Mouse (Mus musculus) kidney, postnatal 25 days (tissue): Measurements from ENCODE around the gene Slc22a23.
A peak's percentile ranks its signal among the peaks of the same experiment; 100 is the strongest.

ENCODE experiments used
- DNase-seq, 2 experiments: peaks; one replicate each; pipeline ENCODE4 v3.0.0; 2021; ENCODE audit warnings: mixed read lengths in 2 of 2

The Slc22a23 gene

DNA sequence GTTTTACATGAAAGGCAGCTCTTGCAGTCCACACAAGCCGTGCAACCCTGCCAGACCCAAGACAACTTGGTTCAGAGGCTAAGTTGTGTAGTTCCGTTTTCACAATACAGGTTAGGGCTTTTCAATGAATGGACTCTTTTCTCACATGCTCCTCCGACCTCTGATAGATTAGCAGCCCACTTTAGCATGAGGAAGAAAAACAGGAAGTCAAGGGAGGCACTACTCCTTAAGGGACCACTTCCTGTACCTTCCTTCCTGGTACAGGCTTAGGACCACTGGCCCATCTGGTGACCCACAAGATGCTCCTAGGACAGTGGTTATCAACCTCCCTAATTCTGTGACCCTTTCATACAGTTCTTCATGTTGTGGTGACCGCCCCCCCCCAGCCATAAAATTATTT, 116.1 kb downstream of the Slc22a23 start:
- no peak for DNase-seq

GRCm38 (mm10) chr13:34227720-34228661, 117.0 kb downstream of the Slc22a23 start:
- DNase-seq: no peak

GRCm38 (mm10) chr13:34226940-34227339, 118.0 kb downstream of the Slc22a23 start:
- no peak for DNase-seq

- peak; percentile 86 to 89 for DNase-seq
These were observed 122.0 kb downstream of the Slc22a23 start for GRCm38 (mm10) chr13:34222985-34223384.

DNA sequence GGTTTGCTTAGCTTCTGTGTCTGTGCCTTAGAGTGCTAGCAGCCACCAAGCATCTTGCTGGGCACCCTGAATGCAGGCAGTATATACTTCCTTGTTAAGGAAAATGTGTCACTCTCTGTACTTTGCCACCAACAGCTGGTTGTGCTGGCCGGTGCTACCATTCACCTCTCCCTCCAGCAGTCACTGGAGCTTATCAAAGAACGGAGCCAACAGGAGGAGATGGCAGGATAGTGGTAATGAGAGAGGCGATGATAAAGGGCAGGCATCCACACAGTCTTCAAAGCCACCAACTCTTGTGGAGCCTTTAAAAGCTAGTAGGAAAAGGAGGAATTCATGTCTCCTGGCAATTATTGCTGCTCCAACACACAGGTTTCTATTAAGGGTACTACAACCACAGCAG, 125.3 kb downstream of the Slc22a23 start:
- DNase-seq: no peak

DNA sequence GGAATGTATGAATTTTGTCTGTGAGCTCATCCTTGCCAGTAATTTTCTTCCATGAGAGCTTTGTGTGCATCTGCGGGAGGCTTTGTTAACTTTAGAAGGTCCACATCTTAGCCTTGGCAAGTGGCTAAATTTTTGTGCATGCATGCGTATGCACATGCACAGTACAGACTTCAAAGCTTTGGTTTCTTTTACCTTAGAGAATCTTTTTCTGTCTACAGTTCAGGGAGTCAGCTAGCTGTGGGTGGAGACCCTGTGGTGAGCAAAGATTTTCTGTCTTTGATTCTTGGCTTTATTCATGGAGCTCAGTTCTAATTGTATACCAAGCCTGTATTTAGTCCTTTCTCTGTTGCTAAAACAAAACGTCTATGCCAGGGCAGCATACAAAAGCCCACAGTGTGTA, 126.2 kb downstream of the Slc22a23 start:
- DNase-seq: no peak

GRCm38 (mm10) chr13:34214855-34215254, 130.1 kb downstream of the Slc22a23 start:
- DNase-seq: no peak

DNA sequence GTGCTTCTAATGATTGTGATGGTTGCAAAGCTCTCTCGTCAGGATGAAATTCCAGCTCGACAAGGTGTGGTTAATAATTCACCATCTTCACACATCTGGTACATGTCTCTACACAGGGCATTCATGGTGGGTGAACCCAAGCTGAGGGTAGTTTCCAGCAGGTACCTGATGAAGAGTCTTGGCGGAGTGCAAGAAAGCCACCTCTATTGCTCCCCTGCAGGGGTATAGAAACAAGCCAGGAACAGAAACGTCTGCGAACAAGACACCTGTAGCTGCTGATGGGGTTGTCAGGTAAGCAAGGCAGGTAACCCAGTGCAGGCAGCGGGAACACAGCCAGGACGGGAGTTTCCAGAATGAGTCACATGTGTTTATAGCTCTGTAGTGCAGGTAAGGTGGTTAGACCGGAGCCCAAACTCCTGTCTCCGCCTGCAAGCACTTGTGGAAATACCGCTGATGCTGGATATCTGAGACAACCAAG, 132.2 kb downstream of the Slc22a23 start:
- peak; percentile 77 to 87 for DNase-seq

- DNase-seq: no peak
These were observed 133.7 kb downstream of the Slc22a23 start for GRCm38 (mm10) chr13:34211261-34211775.

GRCm38 (mm10) chr13:34207714-34208470, 137.1 kb downstream of the Slc22a23 start:
- DNase-seq: no peak

DNA sequence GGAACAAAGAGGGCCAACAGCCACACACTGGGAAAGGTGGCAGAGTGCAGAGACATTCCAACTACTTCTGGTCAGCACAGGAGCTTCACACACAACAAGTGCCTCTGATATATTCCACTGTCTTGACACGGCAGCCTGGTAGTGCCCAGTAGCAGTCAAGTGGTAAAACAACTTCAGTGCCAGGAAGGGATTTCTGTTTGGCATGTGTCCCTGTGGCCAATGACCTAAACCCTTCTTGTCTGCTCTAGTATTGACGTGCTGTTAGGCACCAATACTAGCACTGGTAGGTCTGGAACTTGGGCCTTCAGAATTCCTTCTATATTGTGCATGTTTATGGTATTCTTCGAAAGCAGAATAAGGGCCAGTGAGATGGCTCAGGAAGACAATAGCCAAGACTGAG, 139.8 kb downstream of the Slc22a23 start:
- peak in 1 of 2 experiments; percentile 23 for DNase-seq

GRCm38 (mm10) chr13:34195676-34196075, 149.3 kb downstream of the Slc22a23 start:
- DNase-seq: no peak

DNA sequence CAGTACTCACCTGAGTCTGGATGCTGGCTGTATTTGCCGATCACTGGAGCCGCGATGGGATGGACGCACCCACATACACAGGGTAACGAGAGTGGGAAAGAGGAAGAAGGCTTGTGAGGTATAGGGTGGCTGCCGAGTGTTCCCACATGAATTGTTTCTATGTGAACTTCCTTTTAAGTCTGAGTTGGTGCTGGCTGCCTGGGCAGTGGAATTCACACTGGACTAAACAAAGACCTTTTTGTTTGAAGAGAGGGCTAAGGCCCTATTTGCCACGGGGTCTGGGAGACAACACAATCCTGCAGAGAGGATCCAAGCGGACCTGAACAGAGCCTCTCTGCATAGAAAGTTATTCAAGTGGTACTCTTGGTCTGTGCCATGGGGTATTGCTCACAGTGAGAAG, 151.6 kb downstream of the Slc22a23 start:
- no peak for DNase-seq

DNA sequence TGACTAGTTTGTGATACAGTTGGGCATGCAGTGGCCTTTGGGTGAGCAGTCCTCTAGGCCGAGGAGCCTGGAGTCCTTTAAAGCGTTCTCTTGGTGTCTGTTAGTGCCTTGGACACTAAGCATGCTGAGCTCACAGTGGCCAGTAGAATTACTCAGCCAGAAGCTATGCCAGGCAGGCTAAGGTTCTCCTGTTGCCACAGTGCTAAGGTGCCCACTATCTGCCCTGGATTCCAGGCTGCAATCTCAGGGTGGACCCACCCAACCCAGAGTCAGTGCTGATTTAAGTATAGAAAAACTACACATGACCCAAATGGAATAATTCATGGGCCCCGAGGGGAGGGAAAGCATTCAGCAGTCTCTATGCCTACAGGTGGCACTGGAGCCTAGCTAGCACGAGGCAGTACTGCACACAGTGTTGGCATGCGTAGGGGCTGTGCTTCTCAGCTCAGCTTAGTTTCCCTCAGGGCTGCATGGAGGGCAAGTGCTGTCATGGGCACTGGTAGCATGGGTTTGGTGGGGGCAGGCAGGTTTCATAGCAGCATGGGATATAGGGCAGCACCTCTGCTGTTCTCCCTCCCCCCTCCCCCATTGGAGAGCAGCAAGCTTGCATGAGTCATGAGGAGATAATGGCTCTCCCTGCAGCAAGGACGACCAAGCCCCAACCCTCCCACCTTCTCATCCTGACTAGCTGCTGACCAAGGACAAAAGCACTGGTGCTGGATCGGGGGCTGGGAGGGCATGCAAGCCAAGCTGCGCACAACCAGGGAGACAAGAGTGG, 152.4 kb downstream of the Slc22a23 start:
- DNase-seq: peak; percentile 34 to 50

DNA sequence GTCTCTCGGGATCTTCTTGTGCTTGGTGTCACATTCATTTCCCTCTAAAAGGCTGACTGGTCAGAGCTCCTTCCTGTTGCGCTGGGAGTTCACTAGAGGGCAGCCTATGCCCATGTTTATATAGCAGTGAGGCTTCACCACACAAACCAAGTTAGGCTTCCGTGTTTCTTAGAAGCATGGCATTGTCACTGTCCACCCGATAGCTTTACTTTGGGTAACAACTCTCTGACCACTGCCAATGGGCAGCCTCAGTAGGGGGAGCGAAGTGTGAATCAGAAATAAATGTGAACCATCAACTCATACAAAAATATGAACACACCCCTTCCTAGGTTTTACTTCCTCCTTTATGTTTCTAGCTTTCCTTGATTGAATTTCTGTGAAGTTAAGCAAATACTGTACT, 157.4 kb downstream of the Slc22a23 start:
- DNase-seq: peak; percentile 72 to 78

DNA sequence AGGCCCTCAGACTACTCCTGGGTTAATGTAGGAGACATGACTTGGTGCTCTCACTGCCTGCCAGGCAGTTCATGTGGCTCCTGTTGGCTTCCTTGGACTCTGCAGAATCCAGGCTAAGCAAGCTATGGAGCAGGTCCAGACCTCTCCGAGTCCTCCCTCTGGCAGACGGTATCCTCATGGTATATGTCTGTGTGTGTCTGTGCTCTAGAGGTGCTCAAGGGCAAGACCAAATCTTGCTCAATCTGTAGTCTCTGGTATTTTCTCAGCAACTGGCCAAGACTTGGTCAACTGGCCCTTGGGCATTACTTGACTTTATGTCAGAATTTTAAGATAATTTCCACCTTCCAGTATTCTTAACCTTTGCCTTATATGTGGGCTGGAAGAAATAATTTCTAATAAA, 159.6 kb downstream of the Slc22a23 start:
- no peak for DNase-seq

GRCm38 (mm10) chr13:34181624-34182023, 163.4 kb downstream of the Slc22a23 start:
- no peak for DNase-seq

DNA sequence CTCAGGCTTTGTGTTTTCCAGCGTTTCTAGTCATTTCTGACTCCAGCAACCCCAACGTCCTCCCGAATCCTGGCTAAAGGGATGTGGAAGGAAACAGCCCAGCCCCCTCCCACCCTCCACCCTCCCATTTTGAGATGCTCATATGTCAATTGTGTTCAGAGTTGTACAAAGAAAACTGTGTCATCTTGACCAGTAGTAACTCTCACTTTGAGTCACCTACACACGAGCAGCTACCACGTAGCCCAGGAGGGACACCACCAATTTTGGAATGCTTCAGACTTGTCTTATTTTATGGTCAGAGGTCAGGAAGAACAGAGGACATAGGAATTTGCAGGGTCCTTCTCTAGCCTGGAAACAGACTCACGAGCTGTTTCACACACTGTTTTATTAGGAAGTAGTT, 171.0 kb downstream of the Slc22a23 start:
- no peak for DNase-seq

DNA sequence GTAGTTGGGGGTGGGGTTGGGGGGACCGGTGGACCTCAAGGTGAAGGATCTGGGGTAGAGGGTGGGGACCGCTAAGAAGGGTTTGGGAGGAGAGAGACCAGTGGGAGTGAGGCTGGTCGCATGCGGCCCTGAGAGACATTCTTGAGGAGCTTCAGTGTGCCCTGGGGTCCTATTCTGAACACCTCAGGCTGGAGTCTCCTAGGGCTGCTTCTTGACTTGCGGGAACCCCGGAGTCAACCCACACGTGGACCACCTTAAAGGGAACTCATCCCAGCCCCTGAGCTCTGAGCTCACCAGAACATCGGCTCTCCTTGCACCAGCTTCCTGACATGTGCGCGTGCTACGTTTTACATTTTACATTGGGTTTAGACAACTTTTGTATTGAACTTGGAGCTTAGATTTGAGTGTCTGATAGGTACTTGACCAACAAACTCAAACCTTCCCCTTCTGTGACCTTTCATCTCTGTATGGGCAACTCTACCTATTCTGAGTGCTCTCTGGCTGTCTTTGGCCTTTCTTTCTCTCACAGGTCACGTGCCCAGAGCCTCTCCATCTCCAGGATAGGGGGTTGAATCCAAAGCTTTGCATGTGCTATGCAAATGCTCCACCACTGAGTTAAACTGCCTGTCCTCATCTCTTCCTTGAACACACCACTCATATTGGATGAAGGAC, 181.5 kb downstream of the Slc22a23 start:
- no peak for DNase-seq

- peak; percentile 96 for DNase-seq
These were observed 182.3 kb downstream of the Slc22a23 start, which contains the start of gene Psmg4 for GRCm38 (mm10) chr13:34162491-34163303. Gene Psmg4, plus strand, starts transcription at chr13:34162964.

GRCm38 (mm10) chr13:34159926-34160325, 185.1 kb downstream of the Slc22a23 start:
- DNase-seq: no peak
